Mouse (Mus musculus) hindbrain, embryonic 12.5 days (tissue): ENCODE measurements around the gene Cyren. TPM values are rescaled to one million over a fixed set of nuclear protein-coding genes. Genes with fewer than 3 reads are reported as not detected.
A peak's percentile ranks its signal among the peaks of the same experiment; 100 is the strongest.

Experiments used
- ATAC-seq: fragments of 200-750 bp; cut with Nextera tagmentation; 2 replicates; pipeline ENCODE4 v1.8.0; 2017; ENCODE audit warnings: moderate TSS enrichment; ENCODE audit not compliant: low FRiP score
- H3K27ac ChIP-seq: fragments of 300-500 bp; sonication (generic); 2 replicates; pipeline ENCODE4 v1.5.1; 2016; ENCODE audit warnings: mild to moderate bottlenecking
- H3K27me3 ChIP-seq: fragments of 300-500 bp; sonication (generic); 2 replicates; pipeline ENCODE4 v1.6.1; 2016; ENCODE audit warnings: mild to moderate bottlenecking
- H3K36me3 ChIP-seq: fragments of 300-500 bp; sonication (generic); 2 replicates; pipeline ENCODE4 v1.6.1; 2016; ENCODE audit warnings: mild to moderate bottlenecking
- H3K4me1 ChIP-seq: fragments of 300-500 bp; sonication (generic); 2 replicates; pipeline ENCODE4 v1.6.1; 2016
- H3K4me2 ChIP-seq: fragments of 300-500 bp; sonication (generic); replicated peaks from 2 replicates; pipeline ENCODE4 v1.6.1; 2016; ENCODE audit warnings: mild to moderate bottlenecking
- H3K4me3 ChIP-seq: fragments of 300-500 bp; sonication (generic); 2 replicates; pipeline ENCODE4 v1.5.1; 2016; ENCODE audit warnings: mild to moderate bottlenecking
- H3K9ac ChIP-seq: fragments of 300-500 bp; sonication (generic); 2 replicates; pipeline ENCODE4 v1.6.1; 2016; ENCODE audit warnings: mild to moderate bottlenecking, moderate library complexity
- H3K9me3 ChIP-seq: fragments of 300-500 bp; sonication (generic); replicated peaks from 2 replicates; pipeline ENCODE4 v1.6.1; 2016; ENCODE audit warnings: mild to moderate bottlenecking
- whole genome bisulfite sequencing: fragments of 180-500 bp; shearing (Covaris S2); methylation state at CpG from one replicate; pipeline ENCODE4 v1.1.7; 2016; 5-methylcytosine and 5-hydroxymethylcytosine counted together
- polyA plus RNA-seq: library from polyadenylated mRNA; unstranded; fragments of >200 nt; fragmentation: Nextera tagmentation; extraction: Ambion mirVana; gene quantifications from 2 replicates; pipeline ENCODE4 v1.2.1, GENCODE M21; 2016

The Cyren gene
- polyA plus RNA-seq, 1 experiment from 2014 or later, result 14.4 TPM

DNA sequence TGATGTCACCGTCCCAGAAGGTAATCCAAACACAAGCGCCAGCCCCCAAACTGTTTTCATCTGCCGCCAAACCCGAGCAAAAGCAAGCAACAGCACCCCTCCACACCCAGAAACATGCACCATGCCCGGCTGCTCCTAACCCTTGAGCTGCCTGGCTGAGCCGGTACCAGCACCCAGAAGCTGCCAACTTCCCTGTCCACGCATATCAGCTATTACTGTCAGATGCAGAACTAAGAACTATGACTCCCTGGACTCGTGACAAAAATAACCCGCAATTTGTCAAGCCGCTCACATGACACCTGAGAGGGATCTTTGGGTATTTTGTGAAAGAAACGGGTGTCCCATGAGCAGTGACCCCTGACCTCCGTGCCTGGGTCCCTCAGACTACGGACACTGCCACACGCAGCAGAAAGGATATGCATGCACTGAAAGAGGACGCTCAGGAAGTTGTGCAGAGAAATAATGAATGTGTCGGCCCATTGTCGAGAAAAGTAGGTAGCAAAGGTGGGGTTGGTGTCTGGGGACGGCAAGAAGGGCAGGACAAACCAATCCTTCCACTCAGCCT, 29.9 kb upstream of the Cyren start:
- no peak for ATAC-seq
- Histone ChIP-seq H3K4me1 (peaks cover 9% of the 10 kb centered on the region), H3K9me3 (no peaks in the 10 kb centered on the region), H3K36me3 (peaks cover 40% of the 10 kb centered on the region), H3K27me3 (no peaks in the 10 kb centered on the region), H3K9ac (no peak overlapping the region), H3K4me2 (no peak overlapping the region), H3K4me3 (no peak overlapping the region), H3K27ac (no peak overlapping the region)
- 89% methylated on average over 18 of the region's 18 CpGs for WGBS

DNA sequence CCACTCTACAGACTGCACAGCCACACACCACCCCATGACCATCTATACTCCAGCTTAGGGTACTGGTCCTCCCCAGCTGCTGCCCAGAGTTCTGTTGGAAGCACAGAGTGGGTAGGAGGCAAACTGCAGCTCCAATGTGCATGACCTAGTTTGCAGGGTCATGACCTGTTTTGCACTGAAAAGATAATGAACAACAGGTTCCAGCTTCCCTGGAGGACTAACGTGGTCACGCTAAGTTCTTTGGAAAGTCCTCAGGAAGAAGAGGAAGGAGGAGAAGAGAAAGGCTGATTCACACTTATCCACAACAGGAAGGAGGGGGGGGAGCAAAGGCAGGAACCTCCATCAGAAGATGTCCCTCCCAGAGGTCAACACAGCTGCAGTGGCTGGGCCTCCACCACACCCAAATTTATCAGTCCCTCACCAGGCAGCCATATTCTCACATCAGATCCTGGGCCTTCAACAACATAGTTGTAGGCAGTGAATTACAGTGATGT, 29.3 kb upstream of the Cyren start:
- H3K9ac ChIP-seq, result no peak overlapping the region
- H3K4me1 ChIP-seq, result peaks cover 10% of the 10 kb centered on the region
- H3K27me3 ChIP-seq, result no peaks in the 10 kb centered on the region
- peaks cover 46% of the 10 kb centered on the region for H3K36me3 ChIP-seq
- 44% methylated on average over 2 of the region's 2 CpGs for WGBS
- no peak for ATAC-seq
- H3K9me3 ChIP-seq, result no peaks in the 10 kb centered on the region
- H3K4me3 ChIP-seq, result no peak overlapping the region
- no peak overlapping the region for H3K27ac ChIP-seq
- no peak overlapping the region for H3K4me2 ChIP-seq

DNA sequence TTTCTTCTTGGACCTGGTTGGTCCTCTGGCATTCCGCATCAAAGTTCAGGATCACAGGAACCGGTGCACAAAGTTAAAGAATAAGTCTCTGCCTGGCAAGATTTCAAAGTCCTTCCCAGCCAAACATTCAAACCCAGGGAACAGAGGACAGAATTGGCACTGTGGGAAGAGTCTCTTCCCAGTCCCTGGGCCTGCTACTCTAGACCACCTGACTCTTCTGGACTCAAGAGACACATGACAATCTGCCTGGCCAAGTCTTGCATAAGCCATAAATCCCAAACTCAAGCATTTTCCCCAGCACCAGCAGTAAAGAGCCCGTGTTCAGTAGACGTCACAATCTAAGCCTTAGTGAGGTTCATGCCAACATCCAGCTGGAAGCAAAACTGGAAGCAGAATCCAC, 28.8 kb upstream of the Cyren start:
- Histone ChIP-seq H3K27me3 (no peaks in the 10 kb centered on the region), H3K4me1 (peaks cover 14% of the 10 kb centered on the region), H3K4me3 (no peak overlapping the region), H3K27ac (no peak overlapping the region), H3K4me2 (no peak overlapping the region), H3K36me3 (peaks cover 47% of the 10 kb centered on the region), H3K9me3 (no peaks in the 10 kb centered on the region), H3K9ac (no peak overlapping the region)
- no peak for ATAC-seq
- WGBS, result 93% methylated on average over 4 of the region's 4 CpGs

DNA sequence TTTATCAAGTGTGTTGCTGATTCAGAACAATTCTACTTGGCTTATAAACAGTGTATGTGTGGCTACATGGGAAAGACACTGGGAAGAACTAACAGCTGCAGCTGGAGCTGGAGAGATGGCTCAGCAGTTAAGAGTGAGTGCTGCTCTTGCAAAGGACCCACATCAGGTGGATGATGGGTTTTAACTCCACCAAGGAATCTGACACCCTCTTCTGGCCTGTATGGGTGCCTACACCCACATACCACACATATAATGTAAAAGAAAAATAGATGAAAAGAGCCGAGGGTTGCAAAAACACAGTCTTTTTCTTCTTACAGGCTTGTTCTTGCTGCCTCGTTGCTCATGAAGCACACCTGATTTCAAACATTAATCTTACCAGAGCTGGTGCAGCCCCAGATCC, 28.3 kb upstream of the Cyren start:
- Histone ChIP-seq H3K4me3 (no peak overlapping the region), H3K9ac (no peak overlapping the region), H3K36me3 (peaks cover 50% of the 10 kb centered on the region), H3K9me3 (no peaks in the 10 kb centered on the region), H3K4me2 (no peak overlapping the region), H3K27ac (no peak overlapping the region), H3K4me1 (peaks cover 14% of the 10 kb centered on the region), H3K27me3 (no peaks in the 10 kb centered on the region)
- ATAC-seq, result no peak
- 80% methylated on average over 2 of the region's 2 CpGs for WGBS

DNA sequence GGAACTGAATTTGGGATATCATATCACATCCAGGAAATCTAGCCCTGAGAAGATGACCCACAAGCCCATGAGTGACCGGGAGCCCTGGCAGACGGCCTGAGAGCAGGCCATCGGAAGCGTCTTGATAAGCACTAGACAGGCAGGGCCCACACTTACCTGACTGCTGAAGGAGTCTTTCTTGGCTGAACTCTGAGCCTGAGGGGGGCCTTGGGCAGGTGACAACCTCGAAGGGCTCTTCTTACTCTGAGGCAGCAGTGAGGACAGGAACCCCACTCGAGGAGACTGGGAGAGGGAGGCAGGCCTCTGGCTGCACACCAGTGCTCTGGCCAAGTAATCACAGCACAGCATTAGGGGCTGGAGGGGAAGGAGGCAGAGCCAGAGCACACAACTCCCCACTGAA, 26.5 kb upstream of the Cyren start:
- no peak overlapping the region for H3K4me3 ChIP-seq
- H3K27ac ChIP-seq, result no peak overlapping the region
- no peak for ATAC-seq
- H3K27me3 ChIP-seq, result no peaks in the 10 kb centered on the region
- H3K9me3 ChIP-seq, result no peaks in the 10 kb centered on the region
- no peak overlapping the region for H3K9ac ChIP-seq
- peaks cover 65% of the 10 kb centered on the region for H3K36me3 ChIP-seq
- 89% methylated on average over 6 of the region's 6 CpGs for WGBS
- no peak overlapping the region for H3K4me2 ChIP-seq
- peaks cover 6% of the 10 kb centered on the region for H3K4me1 ChIP-seq

DNA sequence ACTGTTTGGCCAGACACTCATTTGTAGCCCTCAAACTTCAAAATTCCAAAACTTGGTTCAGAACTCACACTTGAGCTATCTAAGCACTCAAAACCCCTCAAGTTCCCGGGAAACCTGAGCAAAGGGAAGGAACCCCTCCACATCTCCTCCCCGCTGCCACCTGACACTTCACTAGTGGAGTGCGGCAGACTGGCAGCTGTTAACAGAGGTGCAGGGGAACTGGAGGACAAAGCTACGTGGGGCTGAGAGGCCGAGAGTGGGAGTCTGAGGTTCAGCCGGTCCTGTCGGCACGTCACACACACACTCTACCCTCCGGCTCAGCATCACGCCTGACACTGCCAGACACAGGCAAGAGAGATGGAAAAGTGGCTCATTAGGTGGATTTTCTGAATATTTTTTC, 26.0 kb upstream of the Cyren start:
- no peaks in the 10 kb centered on the region for H3K27me3 ChIP-seq
- H3K9me3 ChIP-seq, result no peaks in the 10 kb centered on the region
- no peak overlapping the region for H3K9ac ChIP-seq
- H3K36me3 ChIP-seq, result peaks cover 69% of the 10 kb centered on the region
- H3K4me3 ChIP-seq, result no peak overlapping the region
- ATAC-seq, result no peak
- H3K4me1 ChIP-seq, result peaks cover 5% of the 10 kb centered on the region; the same call in 1 of the 2 replicates
- WGBS, result 93% methylated on average over 10 of the region's 10 CpGs
- no peak overlapping the region for H3K27ac ChIP-seq
- H3K4me2 ChIP-seq, result no peak overlapping the region

DNA sequence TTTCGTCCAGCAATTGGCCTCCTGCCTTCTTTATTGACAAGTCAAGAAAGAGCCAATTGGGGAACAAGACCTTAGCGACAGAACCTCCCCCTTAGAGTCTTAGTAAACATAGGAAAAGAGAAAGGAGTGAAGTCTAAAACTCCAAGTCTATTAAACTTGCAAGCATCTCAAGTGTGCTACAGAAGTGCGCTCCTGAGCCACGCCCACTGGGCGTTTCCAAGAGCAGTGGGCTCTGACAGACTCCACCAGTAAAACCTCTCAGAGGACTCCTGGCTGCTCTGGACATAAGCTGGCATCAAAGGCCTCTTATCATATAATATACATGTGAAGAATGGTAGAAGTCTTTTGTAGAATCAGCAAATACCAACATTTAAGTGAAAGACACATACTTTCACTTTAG, 25.6 kb upstream of the Cyren start:
- H3K9ac ChIP-seq, result no peak overlapping the region
- 81% methylated on average over 5 of the region's 5 CpGs for WGBS
- no peak overlapping the region for H3K4me3 ChIP-seq
- H3K27me3 ChIP-seq, result no peaks in the 10 kb centered on the region
- H3K4me2 ChIP-seq, result no peak overlapping the region
- ATAC-seq, result no peak
- H3K4me1 ChIP-seq, result peaks cover 5% of the 10 kb centered on the region; the same call in 1 of the 2 replicates
- H3K9me3 ChIP-seq, result no peaks in the 10 kb centered on the region
- peaks cover 69% of the 10 kb centered on the region for H3K36me3 ChIP-seq
- no peak overlapping the region for H3K27ac ChIP-seq

DNA sequence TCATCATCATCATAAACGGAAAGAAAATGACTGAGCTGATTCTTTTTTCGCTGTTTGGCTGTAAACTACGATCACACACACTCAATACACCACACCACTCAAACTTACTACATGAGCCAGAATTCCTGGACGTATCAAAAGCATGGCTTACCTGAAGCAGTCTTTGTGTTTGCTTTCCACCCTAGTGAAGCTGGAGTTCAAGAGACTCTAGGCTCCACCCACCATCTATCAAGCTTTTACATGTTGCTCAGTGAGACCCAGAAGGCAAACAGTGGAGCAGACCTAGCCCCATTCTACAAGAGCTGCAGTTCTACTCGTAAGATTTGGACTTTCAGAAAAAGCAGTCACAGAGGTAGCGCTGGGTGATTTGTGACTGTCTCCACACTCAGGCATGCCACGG, 24.7 kb upstream of the Cyren start:
- H3K9ac ChIP-seq, result no peak overlapping the region
- no peak overlapping the region for H3K27ac ChIP-seq
- H3K4me2 ChIP-seq, result no peak overlapping the region
- 94% methylated on average over 7 of the region's 7 CpGs for WGBS
- H3K4me3 ChIP-seq, result no peak overlapping the region
- H3K27me3 ChIP-seq, result no peaks in the 10 kb centered on the region
- H3K4me1 ChIP-seq, result peaks cover 5% of the 10 kb centered on the region; the same call in 1 of the 2 replicates
- peaks cover 69% of the 10 kb centered on the region for H3K36me3 ChIP-seq
- no peaks in the 10 kb centered on the region for H3K9me3 ChIP-seq
- no peak for ATAC-seq

DNA sequence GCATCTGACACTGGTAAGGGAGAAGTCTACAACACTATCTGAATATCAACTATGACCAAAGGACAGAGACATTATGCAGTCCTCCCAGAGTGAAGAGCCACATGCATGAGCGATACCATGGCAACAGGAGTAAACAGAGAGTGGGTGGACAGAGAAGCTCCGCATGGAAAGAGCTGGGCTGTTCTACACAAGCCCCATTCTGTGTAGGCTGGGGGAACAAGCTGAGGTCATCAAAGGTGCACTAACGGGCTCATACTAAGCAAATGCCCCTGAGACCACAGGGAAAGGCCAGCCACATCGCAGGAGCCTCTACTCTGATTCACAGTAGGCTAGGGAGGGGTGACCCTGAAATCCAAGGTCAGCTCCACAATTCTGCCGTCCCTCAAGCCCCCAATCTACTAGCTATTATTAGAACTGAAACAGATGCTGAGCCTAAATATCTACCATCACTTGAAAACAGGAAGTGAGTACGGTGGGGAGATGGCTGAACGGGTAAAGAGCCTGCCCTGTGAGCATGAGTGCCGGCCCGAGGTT, 24.1 kb upstream of the Cyren start:
- Histone ChIP-seq H3K4me1 (peaks cover 5% of the 10 kb centered on the region; the same call in 1 of the 2 replicates), H3K27ac (no peak overlapping the region), H3K9ac (no peak overlapping the region), H3K4me2 (no peak overlapping the region), H3K36me3 (peaks cover 63% of the 10 kb centered on the region), H3K9me3 (no peaks in the 10 kb centered on the region), H3K4me3 (no peak overlapping the region), H3K27me3 (no peaks in the 10 kb centered on the region)
- peak; percentile 54 for ATAC-seq
- WGBS, result 60% methylated on average over 9 of the region's 9 CpGs

DNA sequence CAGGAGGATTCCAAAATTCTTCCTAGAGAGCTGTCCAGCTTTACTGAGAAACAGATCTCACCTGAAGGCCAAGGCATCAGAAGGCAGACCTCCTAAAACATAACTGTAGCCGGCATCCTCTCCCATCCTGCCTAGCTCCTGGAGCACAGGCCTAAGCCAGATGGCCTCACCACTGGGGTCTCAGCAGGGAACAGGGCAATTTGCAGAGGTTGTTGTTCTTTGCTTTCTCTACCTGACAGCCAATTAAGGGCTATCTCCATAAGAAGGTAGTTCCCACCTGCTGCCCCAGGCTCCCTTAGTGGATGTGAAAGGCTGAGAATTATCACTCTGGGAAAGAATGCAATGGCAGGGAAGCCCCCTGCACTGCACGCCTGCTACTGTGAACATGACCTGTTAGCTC, 23.1 kb upstream of the Cyren start:
- no peak overlapping the region for H3K4me2 ChIP-seq
- ATAC-seq, result no peak
- no peak overlapping the region for H3K27ac ChIP-seq
- peaks cover 64% of the 10 kb centered on the region for H3K36me3 ChIP-seq
- H3K9me3 ChIP-seq, result no peaks in the 10 kb centered on the region
- no peaks in the 10 kb centered on the region for H3K27me3 ChIP-seq
- WGBS, result 77% methylated on average over 2 of the region's 2 CpGs
- no peak overlapping the region for H3K4me3 ChIP-seq
- H3K9ac ChIP-seq, result no peak overlapping the region
- peaks cover 8% of the 10 kb centered on the region for H3K4me1 ChIP-seq

DNA sequence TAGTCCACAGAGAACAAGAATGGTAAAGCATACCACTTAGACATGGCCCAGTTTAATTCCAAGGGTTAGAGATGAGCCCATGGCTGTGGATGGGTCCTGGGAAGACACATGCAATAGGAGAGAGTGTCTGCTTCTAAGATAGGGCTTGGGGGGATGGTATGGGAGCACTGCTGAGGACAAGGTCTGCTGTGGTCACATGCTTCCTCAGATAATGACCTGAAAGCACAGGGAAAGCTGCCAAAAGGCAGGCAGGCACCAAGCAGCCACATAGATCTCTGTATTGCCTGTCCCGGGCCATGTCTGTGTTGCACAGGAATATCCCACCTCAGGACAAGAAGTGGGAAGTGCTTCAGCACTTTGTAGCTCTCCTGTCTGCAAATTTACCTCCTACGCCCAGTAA, 21.3 kb upstream of the Cyren start:
- H3K27me3 ChIP-seq, result no peaks in the 10 kb centered on the region
- H3K4me3 ChIP-seq, result no peak overlapping the region
- no peaks in the 10 kb centered on the region for H3K9me3 ChIP-seq
- no peak overlapping the region for H3K27ac ChIP-seq
- H3K4me1 ChIP-seq, result peaks cover 9% of the 10 kb centered on the region
- whole genome bisulfite sequencing, result 86% methylated on average over 2 of the region's 2 CpGs
- H3K9ac ChIP-seq, result no peak overlapping the region
- no peak for ATAC-seq
- H3K36me3 ChIP-seq, result peaks cover 69% of the 10 kb centered on the region
- no peak overlapping the region for H3K4me2 ChIP-seq

DNA sequence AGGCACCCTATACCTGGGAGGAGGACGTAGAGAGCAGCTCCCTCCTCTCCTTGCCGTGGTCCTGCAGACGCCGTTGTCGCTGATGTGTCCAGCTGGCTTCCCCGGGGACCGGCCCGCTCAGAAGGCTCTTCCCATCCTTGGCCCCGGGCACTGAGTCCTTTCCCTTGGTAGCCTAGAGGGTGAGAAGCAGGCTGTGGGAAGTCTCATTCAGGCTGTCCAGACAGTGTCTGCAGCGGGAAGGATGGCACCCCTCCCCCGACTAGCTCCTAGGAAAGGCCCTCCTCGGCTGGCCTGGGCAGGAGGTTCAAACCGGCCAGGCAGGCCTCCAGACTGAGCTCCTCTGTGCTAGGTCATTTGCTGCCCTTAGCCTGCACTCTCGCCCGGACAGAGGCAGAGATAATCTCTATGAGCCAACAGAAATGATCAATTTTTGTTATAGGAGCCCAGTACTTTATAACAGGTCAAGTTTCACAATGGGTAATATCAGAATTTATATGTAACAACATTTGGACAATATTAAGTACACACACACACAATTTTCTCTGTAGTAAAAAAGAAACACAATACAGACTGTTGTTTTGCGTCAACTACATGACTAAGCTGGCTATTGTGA, 18.4 kb upstream of the Cyren start:
- peaks cover 4% of the 10 kb centered on the region; the same call in 1 of the 2 replicates for H3K4me1 ChIP-seq
- no peak for ATAC-seq
- H3K36me3 ChIP-seq, result peaks cover 75% of the 10 kb centered on the region
- H3K4me2 ChIP-seq, result no peak overlapping the region
- no peaks in the 10 kb centered on the region for H3K27me3 ChIP-seq
- no peak overlapping the region for H3K27ac ChIP-seq
- no peaks in the 10 kb centered on the region for H3K9me3 ChIP-seq
- 52% methylated on average over 16 of the region's 16 CpGs for WGBS
- no peak overlapping the region for H3K9ac ChIP-seq
- no peak overlapping the region for H3K4me3 ChIP-seq

DNA sequence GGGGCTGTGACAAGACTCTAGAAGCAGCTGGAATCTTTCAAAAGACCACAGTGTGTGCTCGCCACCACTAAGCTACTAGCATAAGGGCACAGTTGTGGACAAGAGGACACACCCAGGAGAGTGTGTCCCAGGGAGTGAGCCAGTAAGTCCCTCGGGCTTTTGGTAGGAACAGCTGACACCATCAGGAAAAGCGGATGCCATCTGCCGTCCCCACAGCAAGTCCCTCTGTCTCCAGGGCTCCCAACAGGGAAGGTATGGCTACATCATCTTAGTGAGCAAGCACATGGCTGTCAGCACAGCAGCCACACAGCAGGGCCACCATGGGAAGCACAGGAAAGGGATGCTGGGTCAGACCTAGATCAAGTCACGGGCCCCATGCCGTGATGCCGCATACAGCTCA, 17.7 kb upstream of the Cyren start:
- peaks cover 76% of the 10 kb centered on the region for H3K36me3 ChIP-seq
- peaks cover 4% of the 10 kb centered on the region; the same call in 1 of the 2 replicates for H3K4me1 ChIP-seq
- no peak overlapping the region for H3K27ac ChIP-seq
- H3K27me3 ChIP-seq, result no peaks in the 10 kb centered on the region
- H3K4me3 ChIP-seq, result no peak overlapping the region
- H3K9me3 ChIP-seq, result no peaks in the 10 kb centered on the region
- 76% methylated on average over 7 of the region's 7 CpGs for WGBS
- H3K9ac ChIP-seq, result no peak overlapping the region
- ATAC-seq, result no peak
- H3K4me2 ChIP-seq, result no peak overlapping the region
